Mouse (Mus musculus) heart, embryonic 14.5 days (tissue): ENCODE data around the gene Got2. TPM values are rescaled to one million over a fixed set of nuclear protein-coding genes. Genes with fewer than 3 reads are reported as not detected.

Experiments
- ATAC-seq: fragments of 200-750 bp; cut with Nextera tagmentation; 2 replicates; pipeline ENCODE4 v1.8.0; 2017; ENCODE audit warnings: low read depth, moderate TSS enrichment; ENCODE audit not compliant: insufficient number of reproducible peaks, insufficient read depth, low FRiP score
- H3K27ac ChIP-seq, 2 experiments: fragments of 200-500 bp in 1 of 2; fragments of 300-500 bp in 1 of 2; sonication (generic) in 1 of 2; replicated peaks in 1 of 2; 2 replicates each; pipeline ENCODE4 v1.5.1; 2012 to 2014; ENCODE audit warnings: low read depth in 2 of 2, low read length in 2 of 2, control low read depth in 1 of 2, mild to moderate bottlenecking in 1 of 2, mixed read lengths in 1 of 2; ENCODE audit not compliant: control insufficient read depth in 1 of 2, insufficient read depth in 1 of 2
- H3K27me3 ChIP-seq: fragments of 300-500 bp; sonication (generic); 2 replicates; pipeline ENCODE4 v1.6.1; 2014; ENCODE audit warnings: mild to moderate bottlenecking, low read length, control low read depth; ENCODE audit not compliant: control insufficient read depth, insufficient read depth
- H3K36me3 ChIP-seq: fragments of 300-500 bp; sonication (generic); 2 replicates; pipeline ENCODE4 v1.6.1; 2014; ENCODE audit warnings: mild to moderate bottlenecking, control low read depth, low read length, mixed read lengths; ENCODE audit not compliant: control insufficient read depth, insufficient read depth
- H3K4me1 ChIP-seq, 2 experiments: fragments of 200-500 bp in 1 of 2; fragments of 300-500 bp in 1 of 2; sonication (generic) in 1 of 2; 2 replicates each; pipeline ENCODE4 v1.6.1; 2012 to 2014; ENCODE audit warnings: low read length in 2 of 2, control low read depth in 1 of 2, mixed read lengths in 1 of 2; ENCODE audit not compliant: control insufficient read depth in 2 of 2, insufficient read depth in 2 of 2
- H3K4me2 ChIP-seq: fragments of 300-500 bp; sonication (generic); 2 replicates; pipeline ENCODE4 v1.6.1; 2014; ENCODE audit warnings: mild to moderate bottlenecking, low read length
- H3K4me3 ChIP-seq, 2 experiments: fragments of 200-500 bp in 1 of 2; fragments of 300-500 bp in 1 of 2; sonication (generic) in 1 of 2; 2 replicates each; pipeline ENCODE4 v1.5.1; 2012 to 2014; ENCODE audit warnings: low read length in 2 of 2, mild to moderate bottlenecking in 2 of 2, control low read depth in 1 of 2, low read depth in 1 of 2, moderate library complexity in 1 of 2; ENCODE audit not compliant: control insufficient read depth in 1 of 2, insufficient read depth in 1 of 2
- H3K9ac ChIP-seq: fragments of 300-500 bp; sonication (generic); 2 replicates; pipeline ENCODE4 v1.6.1; 2014; ENCODE audit warnings: mild to moderate bottlenecking, low read length
- H3K9me3 ChIP-seq: fragments of 300-500 bp; sonication (generic); 2 replicates; pipeline ENCODE4 v1.6.1; 2016; ENCODE audit warnings: low read length, control low read depth; ENCODE audit not compliant: control insufficient read depth
- WGBS: fragments of 180-500 bp; shearing (Covaris S2); extraction: QIAGEN DNeasy Blood & Tissue Kit; methylation state at CpG from one replicate; pipeline ENCODE4 v1.1.7; 2014; 5-methylcytosine and 5-hydroxymethylcytosine counted together
- polyA plus RNA-seq: library from polyadenylated mRNA; unstranded; fragments of >200 nt; fragmentation: Nextera tagmentation; extraction: Ambion mirVana; gene quantifications from 2 replicates; pipeline ENCODE4 v1.2.1, GENCODE M21; 2014

The Got2 gene
- polyA plus RNA-seq, 1 experiment from 2014 or later: 160 TPM

DNA sequence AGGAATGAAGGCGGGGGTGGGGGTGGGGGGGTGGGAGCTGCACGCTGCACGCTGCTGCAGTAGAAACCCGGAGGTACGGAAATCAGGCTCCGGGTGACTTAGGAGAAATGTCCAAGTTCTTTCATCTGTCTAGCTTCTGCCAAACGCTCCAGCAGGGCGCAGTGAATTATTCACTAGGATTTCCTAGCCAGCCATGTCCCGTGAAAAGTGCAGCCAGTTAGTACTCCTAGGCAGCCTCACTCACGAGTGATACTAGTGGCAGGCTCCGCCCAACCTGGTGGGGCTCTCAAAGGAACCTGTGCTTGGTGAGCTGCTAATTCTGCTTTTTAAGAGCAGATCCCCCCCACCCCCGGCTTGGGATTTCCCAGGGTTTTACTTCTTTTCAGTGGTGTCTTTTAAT lies 3.9 kb downstream of the Got2 start:
- ATAC-seq: no peak
- Histone ChIP-seq H3K27me3 (no peaks in the 10 kb centered on the region), H3K4me3 (no peak overlapping the region), H3K4me1 (peaks cover 0 to 27% of the 10 kb centered on the region in 2 experiments), H3K9ac (no peak overlapping the region), H3K36me3 (no peaks in the 10 kb centered on the region), H3K9me3 (no peaks in the 10 kb centered on the region), H3K4me2 (no peak overlapping the region), H3K27ac (no peak overlapping the region)
- 68% methylated on average over 12 of the region's 12 CpGs for WGBS

DNA sequence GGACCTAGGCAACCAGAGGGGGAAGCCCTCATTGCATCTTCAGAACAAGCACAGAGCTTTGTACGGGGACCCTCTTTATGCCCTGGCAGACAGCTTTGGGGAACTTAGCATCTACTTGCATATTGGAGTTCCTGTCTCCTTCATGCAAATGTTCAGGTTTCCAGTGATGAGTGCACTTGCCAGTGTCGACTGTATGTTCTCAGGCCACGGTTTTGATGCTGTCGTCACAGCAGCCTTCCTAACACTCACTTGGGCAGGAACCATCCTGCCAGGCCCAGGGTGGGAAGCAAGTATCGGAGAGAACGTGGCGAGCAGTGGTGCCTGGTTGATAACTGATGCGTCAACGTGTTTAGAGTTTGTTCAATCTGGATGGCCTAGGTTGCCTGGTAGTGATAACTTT lies 6.2 kb downstream of the Got2 start:
- Histone ChIP-seq H3K27ac (no peak overlapping the region), H3K4me1 (peaks cover 2 to 44% of the 10 kb centered on the region in 2 experiments), H3K9ac (no peak overlapping the region), H3K4me2 (no peak overlapping the region), H3K36me3 (peaks cover 5% of the 10 kb centered on the region), H3K4me3 (no peak overlapping the region), H3K9me3 (no peaks in the 10 kb centered on the region), H3K27me3 (no peaks in the 10 kb centered on the region)
- ATAC-seq: no peak
- 54% methylated on average over 9 of the region's 9 CpGs for WGBS

DNA sequence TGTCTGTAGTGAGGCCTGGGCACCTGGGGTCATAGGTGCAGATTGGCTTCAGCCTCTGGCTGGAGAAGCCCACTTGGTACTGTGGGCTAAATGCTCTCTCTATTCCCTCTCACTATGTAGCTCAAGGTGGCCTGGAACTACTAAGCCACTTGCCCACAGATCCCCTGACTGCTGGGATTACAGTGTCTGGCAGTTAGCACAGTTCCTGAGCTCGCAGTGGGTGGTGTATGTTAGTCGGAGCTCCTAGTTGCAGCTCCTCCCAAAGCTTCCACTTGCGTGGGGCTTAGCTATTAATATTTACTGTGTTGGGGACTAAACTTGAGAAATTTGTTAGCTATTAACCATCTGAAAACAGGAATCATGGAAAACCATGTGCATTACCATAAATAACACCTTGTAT lies 6.8 kb downstream of the Got2 start:
- no peak overlapping the region for H3K4me2 ChIP-seq
- H3K9me3 ChIP-seq: no peaks in the 10 kb centered on the region
- peaks cover 2 to 37% of the 10 kb centered on the region in 2 experiments for H3K4me1 ChIP-seq
- H3K36me3 ChIP-seq: peaks cover 11% of the 10 kb centered on the region
- 63% methylated on average over 3 of the region's 3 CpGs for WGBS
- H3K27ac ChIP-seq: no peak overlapping the region
- no peak overlapping the region for H3K9ac ChIP-seq
- no peaks in the 10 kb centered on the region for H3K27me3 ChIP-seq
- no peak for ATAC-seq
- H3K4me3 ChIP-seq: no peak overlapping the region

DNA sequence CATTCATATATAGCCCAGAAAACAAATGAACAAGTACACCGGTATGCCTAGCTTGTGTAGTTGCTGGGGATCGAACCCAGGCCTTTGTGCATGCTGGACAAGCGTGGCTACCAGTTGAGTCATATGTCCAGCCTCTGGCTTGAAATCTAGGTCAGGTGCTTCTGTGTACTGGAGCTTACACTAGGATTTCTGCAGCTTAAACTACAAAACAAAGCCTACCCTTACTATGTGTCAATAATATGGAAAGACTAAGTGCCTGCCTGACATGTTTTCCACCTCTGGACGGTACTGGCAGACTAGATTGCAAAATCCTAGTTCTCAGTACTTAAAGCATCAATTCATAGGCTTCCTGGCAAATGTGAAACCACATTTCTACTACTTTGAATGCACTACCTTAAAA lies 8.5 kb downstream of the Got2 start:
- Histone ChIP-seq H3K4me1 (peaks cover 2 to 21% of the 10 kb centered on the region in 2 experiments; a peak in 3 of 4 replicates), H3K4me2 (no peak overlapping the region), H3K9me3 (peaks cover 4% of the 10 kb centered on the region), H3K27ac (no peak overlapping the region), H3K4me3 (no peak overlapping the region), H3K27me3 (no peaks in the 10 kb centered on the region), H3K36me3 (peaks cover 28% of the 10 kb centered on the region), H3K9ac (no peak overlapping the region)
- no peak for ATAC-seq
- WGBS: 88% methylated on average over 4 of the region's 4 CpGs

DNA sequence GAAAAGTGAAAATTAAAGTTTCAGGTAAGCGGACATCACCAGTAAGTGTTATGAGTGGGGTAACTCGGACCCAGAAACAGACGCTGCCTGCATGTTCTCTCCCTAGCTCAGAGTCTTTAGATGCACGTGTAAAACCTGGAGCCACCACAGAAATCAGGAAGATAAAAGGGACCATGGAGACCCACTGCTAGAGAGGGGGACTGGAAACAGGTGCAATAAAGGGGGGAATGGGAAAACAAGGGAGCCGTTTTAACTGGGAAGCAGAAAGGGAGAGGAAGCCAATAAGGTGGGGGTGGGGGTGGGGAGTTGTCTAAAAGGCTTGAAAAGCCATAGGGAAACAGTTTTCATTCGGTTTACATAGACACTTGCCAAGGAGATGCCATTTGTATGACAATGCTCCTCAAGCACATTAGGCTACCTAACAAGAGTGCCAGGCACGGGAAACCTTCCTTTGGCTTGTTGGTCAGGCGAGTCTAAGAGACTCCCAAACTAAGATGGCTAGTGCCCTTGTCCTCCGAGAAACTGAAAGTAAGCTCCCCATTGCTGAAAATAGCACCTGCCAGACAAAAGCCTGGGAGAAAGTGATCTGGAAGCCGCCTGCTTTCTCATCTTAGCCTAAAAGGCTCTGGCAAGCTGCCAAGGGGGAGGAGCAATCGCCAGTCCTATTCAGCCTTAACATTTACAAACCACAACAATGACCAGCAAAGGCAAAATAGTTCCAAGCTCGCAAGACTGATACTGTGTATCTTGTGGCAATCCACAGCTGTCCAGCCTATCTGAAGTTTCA lies 10.0 kb downstream of the Got2 start:
- peak overlapping the region; percentile 67 for H3K9ac ChIP-seq
- ATAC-seq: peak; percentile 31; the same call in 1 of the 2 replicates

DNA sequence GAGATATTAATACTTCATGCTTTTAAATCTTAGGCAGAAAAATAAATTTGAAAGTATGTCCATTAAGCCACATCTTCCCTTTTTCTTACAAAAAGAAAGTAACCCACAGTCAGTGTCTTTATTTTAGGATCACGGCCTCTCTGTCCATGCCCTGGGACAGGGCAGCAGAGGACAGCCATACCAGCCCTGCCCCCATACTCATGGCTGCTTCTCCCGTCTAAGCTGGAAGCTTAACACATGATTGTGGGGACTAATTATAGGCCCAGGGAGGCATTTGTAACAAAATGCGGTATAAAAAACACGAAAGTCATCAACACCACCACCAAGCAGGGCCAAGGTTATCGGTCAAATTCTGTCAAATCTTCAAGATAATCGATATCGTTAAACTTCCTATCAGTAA lies 13.1 kb downstream of the Got2 start:
- H3K9me3 ChIP-seq: peaks cover 4% of the 10 kb centered on the region
- ATAC-seq: no peak
- no peak overlapping the region for H3K9ac ChIP-seq
- H3K4me1 ChIP-seq: peaks cover 2 to 16% of the 10 kb centered on the region in 2 experiments; a peak in 2 of 4 replicates
- no peak overlapping the region for H3K4me3 ChIP-seq
- no peaks in the 10 kb centered on the region for H3K27me3 ChIP-seq
- H3K4me2 ChIP-seq: no peak overlapping the region
- H3K36me3 ChIP-seq: peaks cover 73% of the 10 kb centered on the region
- 74% methylated on average over 7 of the region's 7 CpGs for WGBS
- peak overlapping the region in 1 of 2 experiments; percentile 8; a peak in 2 of 4 replicates for H3K27ac ChIP-seq

More for the DNA sequence above, 10.0 kb downstream of the Got2 start:
- peaks cover 42% of the 10 kb centered on the region for H3K36me3 ChIP-seq
- H3K27ac ChIP-seq: peak overlapping the region; percentile 88 to 89
- H3K4me2 ChIP-seq: peak overlapping the region; percentile 73
- peaks cover 2 to 16% of the 10 kb centered on the region in 2 experiments; a peak in 3 of 4 replicates for H3K4me1 ChIP-seq
- H3K9me3 ChIP-seq: peaks cover 4% of the 10 kb centered on the region
- peak overlapping the region; percentile 33 to 40 for H3K4me3 ChIP-seq
- no peaks in the 10 kb centered on the region for H3K27me3 ChIP-seq
- 35% methylated on average over 12 of the region's 12 CpGs for WGBS

DNA sequence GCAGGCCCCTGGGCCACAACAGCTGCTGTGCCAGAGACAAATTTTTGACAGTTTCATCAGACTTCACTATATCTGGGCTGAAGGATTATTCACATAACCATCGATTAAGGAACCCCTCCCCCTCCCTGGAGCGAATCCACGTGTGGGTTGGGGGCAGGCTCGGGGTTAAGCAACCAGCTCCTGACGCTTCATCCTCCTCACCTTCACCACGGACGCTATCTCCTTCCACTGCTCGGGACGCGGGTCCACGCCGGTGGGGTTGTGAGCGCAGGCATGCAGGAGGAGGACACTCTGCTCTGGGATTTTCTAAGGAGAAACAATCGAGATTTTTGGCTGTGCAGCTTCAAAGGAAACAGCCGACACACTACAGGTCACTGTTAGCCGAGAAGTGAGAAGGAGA lies 16.7 kb downstream of the Got2 start:
- Histone ChIP-seq H3K36me3 (peaks cover 99% of the 10 kb centered on the region), H3K4me3 (no peak overlapping the region), H3K27me3 (no peaks in the 10 kb centered on the region), H3K4me1 (no peaks in the 10 kb centered on the region), H3K9me3 (peaks cover 4% of the 10 kb centered on the region), H3K4me2 (no peak overlapping the region), H3K27ac (no peak overlapping the region), H3K9ac (no peak overlapping the region)
- WGBS: 91% methylated on average over 16 of the region's 16 CpGs
- no peak for ATAC-seq
